Mouse (Mus musculus) intestine, embryonic 14.5 days (tissue): ENCODE results near the gene Akap17b. TPM values are rescaled to one million over a fixed set of nuclear protein-coding genes. Genes with fewer than 3 reads are reported as not detected.

Experiments used
- ATAC-seq: fragments of 200-750 bp; cut with Nextera tagmentation; replicated peaks from 2 replicates; pipeline ENCODE4 v1.8.0; 2017; ENCODE audit warnings: low read depth, moderate number of reproducible peaks, moderate TSS enrichment, moderate library complexity; ENCODE audit not compliant: low FRiP score, low TSS enrichment
- DNase-seq: peaks from one replicate; pipeline ENCODE4 v3.0.0-alpha.2; 2018; ENCODE audit warnings: low spot score
- H3K27ac ChIP-seq: fragments of 300-500 bp; sonication (generic); 2 replicates; pipeline ENCODE4 v1.5.1; 2014; ENCODE audit warnings: low read depth, mild to moderate bottlenecking, control low read depth
- H3K27me3 ChIP-seq: fragments of 300-500 bp; sonication (generic); replicated peaks from 2 replicates; pipeline ENCODE4 v1.6.1; 2014; ENCODE audit warnings: low read length, control low read depth; ENCODE audit not compliant: control insufficient read depth, insufficient read depth
- H3K36me3 ChIP-seq: fragments of 300-500 bp; sonication (generic); 2 replicates; pipeline ENCODE4 v1.6.1; 2014; ENCODE audit warnings: low read length, control low read depth; ENCODE audit not compliant: control insufficient read depth, insufficient read depth
- H3K4me1 ChIP-seq: fragments of 300-500 bp; sonication (generic); replicated peaks from 2 replicates; pipeline ENCODE4 v1.6.1; 2014; ENCODE audit warnings: low read length, control low read depth, mixed read lengths; ENCODE audit not compliant: control insufficient read depth, insufficient read depth
- H3K4me2 ChIP-seq: fragments of 300-500 bp; sonication (generic); 2 replicates; pipeline ENCODE4 v1.6.1; 2014; ENCODE audit warnings: low read length
- H3K4me3 ChIP-seq: fragments of 300-500 bp; sonication (generic); 2 replicates; pipeline ENCODE4 v1.5.1; 2014; ENCODE audit warnings: low read depth, low read length, control low read depth, mixed read lengths
- H3K9ac ChIP-seq: fragments of 300-500 bp; sonication (generic); 2 replicates; pipeline ENCODE4 v1.6.1; 2014; ENCODE audit warnings: mild to moderate bottlenecking, low read length
- H3K9me3 ChIP-seq: fragments of 300-500 bp; sonication (generic); 2 replicates; pipeline ENCODE4 v1.6.1; 2016; ENCODE audit warnings: low read length, control low read depth; ENCODE audit not compliant: control insufficient read depth
- WGBS: fragments of 180-500 bp; shearing (Covaris S2); extraction: QIAGEN DNeasy Blood & Tissue Kit; methylation state at CpG from one replicate; pipeline ENCODE4 v1.1.7; 2014; 5-methylcytosine and 5-hydroxymethylcytosine counted together
- polyA plus RNA-seq: library from polyadenylated mRNA; unstranded; fragments of >200 nt; fragmentation: Nextera tagmentation; extraction: Ambion mirVana; gene quantifications from 2 replicates; pipeline ENCODE4 v1.2.1, GENCODE M21; 2014

Gene Akap17b
- polyA plus RNA-seq, 1 experiment from 2014 or later, result 3.2 TPM

DNA sequence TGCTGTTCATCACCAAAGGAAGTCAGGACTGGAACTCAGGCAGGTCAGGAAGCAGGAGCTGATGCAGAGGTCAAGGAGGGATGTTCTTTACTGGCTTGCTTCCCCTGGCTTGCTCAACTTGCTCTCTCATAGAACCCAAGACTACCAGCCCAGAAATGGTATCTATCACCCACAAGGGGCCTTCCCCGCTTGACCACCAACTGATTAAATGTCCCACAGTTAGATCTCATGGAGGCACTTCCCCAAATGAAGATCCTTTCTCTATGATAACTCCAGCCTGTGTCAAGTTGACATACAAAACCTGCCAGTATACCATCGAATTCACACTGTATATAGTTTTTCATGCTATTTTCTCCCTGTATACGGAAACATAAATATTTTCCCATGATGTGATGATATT, 49.9 kb downstream of the Akap17b start:
- no peaks in the 10 kb centered on the region for H3K4me1 ChIP-seq
- H3K9me3 ChIP-seq, result no peaks in the 10 kb centered on the region
- H3K27me3 ChIP-seq, result no peaks in the 10 kb centered on the region
- no peak for DNase-seq
- no peaks in the 10 kb centered on the region for H3K36me3 ChIP-seq
- no peak for ATAC-seq
- WGBS, result 84% methylated on average over 3 of the region's 3 CpGs
- H3K4me3 ChIP-seq, result no peak overlapping the region
- no peak overlapping the region for H3K27ac ChIP-seq
- H3K4me2 ChIP-seq, result no peak overlapping the region
- H3K9ac ChIP-seq, result no peak overlapping the region

DNA sequence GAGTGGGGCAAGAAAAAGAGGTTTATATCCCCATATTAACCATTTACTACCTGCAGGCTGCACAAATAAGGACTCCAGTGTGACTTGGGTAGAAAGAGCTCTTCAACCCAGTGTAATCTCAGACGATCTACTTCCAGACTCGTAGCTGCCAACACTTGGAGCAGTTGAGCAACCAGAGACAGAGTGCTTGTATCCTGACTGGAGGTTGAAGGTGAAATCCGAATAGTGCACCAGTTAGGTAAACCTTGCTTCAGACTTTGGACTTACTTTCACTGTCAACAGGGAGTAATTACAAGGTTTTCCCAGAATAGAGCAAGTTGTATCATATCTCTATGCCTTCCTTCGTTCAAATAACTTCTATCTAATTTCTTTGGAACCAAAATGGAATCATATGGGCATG, 53.7 kb downstream of the Akap17b start:
- H3K27me3 ChIP-seq, result no peaks in the 10 kb centered on the region
- no peaks in the 10 kb centered on the region for H3K36me3 ChIP-seq
- no peak overlapping the region for H3K4me3 ChIP-seq
- H3K4me2 ChIP-seq, result no peak overlapping the region
- 72% methylated on average over 4 of the region's 4 CpGs for WGBS
- DNase-seq (no peak), ATAC-seq (no peak)
- no peaks in the 10 kb centered on the region for H3K9me3 ChIP-seq
- no peak overlapping the region for H3K27ac ChIP-seq
- no peak overlapping the region for H3K9ac ChIP-seq
- no peaks in the 10 kb centered on the region for H3K4me1 ChIP-seq

DNA sequence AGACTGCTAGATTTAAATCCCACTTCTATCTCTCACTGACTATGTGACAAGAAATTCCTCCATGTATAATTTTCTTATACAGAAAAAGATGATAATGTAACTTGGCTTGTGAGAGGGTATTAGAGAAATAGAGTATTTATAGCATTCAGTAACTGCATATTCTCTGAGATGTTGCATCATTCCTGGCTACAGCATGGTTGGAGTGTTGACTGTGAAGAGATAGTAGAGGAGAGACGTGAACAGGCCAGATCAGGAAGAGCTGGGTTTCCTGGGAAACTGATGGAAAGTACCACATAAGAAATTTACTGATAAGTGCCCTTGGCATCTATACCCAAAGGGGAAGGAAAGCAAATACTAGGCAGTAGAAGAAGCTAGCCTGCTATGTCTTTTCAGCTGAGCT, 54.1 kb downstream of the Akap17b start:
- WGBS, result 58% methylated on average over 1 of the region's 1 CpGs
- H3K4me1 ChIP-seq, result no peaks in the 10 kb centered on the region
- no peak overlapping the region for H3K4me2 ChIP-seq
- no peak overlapping the region for H3K4me3 ChIP-seq
- DNase-seq (no peak), ATAC-seq (no peak)
- no peaks in the 10 kb centered on the region for H3K9me3 ChIP-seq
- no peak overlapping the region for H3K27ac ChIP-seq
- no peaks in the 10 kb centered on the region for H3K27me3 ChIP-seq
- no peak overlapping the region for H3K9ac ChIP-seq
- no peaks in the 10 kb centered on the region for H3K36me3 ChIP-seq

DNA sequence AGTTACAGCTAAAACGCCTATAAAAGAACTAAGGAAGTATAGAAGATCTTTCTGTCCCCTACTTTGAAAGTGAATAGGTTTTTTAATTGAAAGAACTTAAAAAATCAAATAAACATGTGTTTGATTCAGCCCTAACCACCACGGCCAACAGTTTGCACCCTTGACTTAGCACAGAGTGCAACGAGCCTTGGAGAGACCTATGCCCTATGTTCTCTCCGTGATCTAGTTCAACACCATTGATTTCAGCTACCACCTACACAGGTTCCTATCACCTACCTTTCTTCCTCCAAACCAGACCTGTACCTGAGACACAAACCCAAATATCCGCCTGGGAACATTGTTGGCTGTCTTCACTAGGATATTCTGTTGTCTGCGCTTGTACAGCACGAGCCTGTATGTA, 54.9 kb downstream of the Akap17b start:
- H3K9ac ChIP-seq, result no peak overlapping the region
- H3K4me2 ChIP-seq, result no peak overlapping the region
- no peaks in the 10 kb centered on the region for H3K4me1 ChIP-seq
- H3K27me3 ChIP-seq, result no peaks in the 10 kb centered on the region
- H3K36me3 ChIP-seq, result no peaks in the 10 kb centered on the region
- no peak overlapping the region for H3K4me3 ChIP-seq
- ATAC-seq (no peak), DNase-seq (no peak)
- H3K27ac ChIP-seq, result no peak overlapping the region
- WGBS, result 83% methylated on average over 7 of the region's 7 CpGs
- H3K9me3 ChIP-seq, result no peaks in the 10 kb centered on the region

DNA sequence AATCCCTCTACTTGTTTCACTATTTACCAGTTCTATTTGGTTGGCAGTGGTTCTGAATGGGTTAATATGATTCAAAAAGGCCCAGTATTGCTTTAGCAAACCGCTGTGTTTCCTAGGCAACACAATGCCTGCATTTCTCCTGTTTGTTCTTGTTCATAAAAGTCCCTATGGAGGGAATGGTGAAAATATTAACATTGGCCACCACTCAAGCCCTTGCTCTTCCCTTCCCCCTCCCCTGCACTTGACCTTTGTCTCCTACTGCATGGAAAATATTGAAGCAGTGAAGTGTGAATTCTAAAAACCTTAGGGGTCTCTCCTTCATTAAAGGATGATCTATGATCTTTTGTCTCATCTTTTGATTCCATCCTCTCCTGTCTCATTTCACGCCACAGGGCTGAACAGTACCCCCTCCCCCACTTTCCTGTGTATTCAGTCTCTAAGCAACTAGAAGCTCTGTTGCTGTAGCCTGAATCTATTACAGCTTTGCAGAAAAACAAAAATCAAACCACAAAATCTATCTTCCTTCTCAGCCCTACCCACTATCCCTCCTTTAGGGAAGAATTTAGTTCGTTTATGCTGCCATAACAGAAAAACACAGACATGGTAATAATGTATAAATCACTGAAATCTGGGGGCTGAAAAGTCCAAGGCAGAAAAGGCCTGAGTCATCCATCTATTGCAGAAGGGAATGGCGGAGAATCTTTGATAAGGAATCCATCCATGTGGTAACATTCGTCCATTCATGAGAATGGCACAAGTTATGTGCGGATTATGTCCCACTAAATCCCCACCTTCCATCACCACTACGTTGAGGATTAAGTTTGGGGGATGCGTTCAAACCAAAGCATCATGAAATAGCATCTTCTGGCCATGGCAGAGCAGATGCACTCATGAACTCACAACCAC, 57.6 kb downstream of the Akap17b start:
- no peak overlapping the region for H3K27ac ChIP-seq
- H3K4me1 ChIP-seq, result no peaks in the 10 kb centered on the region
- DNase-seq (no peak), ATAC-seq (no peak)
- H3K9ac ChIP-seq, result no peak overlapping the region
- 63% methylated on average over 8 of the region's 8 CpGs for WGBS
- H3K27me3 ChIP-seq, result no peaks in the 10 kb centered on the region
- H3K9me3 ChIP-seq, result no peaks in the 10 kb centered on the region
- no peak overlapping the region for H3K4me2 ChIP-seq
- H3K36me3 ChIP-seq, result no peaks in the 10 kb centered on the region
- no peak overlapping the region for H3K4me3 ChIP-seq

DNA sequence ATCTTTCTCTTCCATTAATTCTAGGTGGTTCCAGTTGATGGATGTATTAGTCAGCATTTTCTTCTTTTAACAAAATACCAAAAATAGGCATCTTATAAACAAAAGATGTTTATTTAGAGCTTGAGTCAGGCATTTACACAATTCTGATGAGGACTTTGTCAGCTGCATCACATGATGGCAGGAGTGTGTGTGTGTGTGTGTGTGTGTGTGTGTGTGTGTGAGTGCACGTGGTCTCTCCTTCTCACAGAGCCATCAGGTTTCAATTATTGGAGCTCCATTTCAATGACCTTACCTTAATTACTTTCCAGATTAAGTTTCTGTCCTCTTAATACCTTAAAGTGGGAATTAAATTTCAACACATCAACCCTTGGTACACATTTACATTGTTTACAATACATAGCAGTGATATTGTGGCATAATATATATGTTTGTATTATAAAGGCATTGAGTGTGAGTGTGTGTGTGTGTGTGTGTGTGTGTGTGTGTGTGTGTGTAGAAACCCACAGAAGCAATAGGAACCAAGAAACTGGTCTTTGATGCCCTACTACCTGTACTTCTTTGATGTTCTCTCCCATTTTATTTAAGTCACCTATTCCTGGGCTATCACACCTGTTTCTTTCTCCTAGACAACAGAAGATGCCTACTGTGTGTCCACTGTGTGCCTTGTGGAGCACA, 58.4 kb downstream of the Akap17b start:
- no peak overlapping the region for H3K27ac ChIP-seq
- ATAC-seq, result no peak
- no peak overlapping the region for H3K4me3 ChIP-seq
- no peaks in the 10 kb centered on the region for H3K4me1 ChIP-seq
- no peaks in the 10 kb centered on the region for H3K27me3 ChIP-seq
- no peaks in the 10 kb centered on the region for H3K36me3 ChIP-seq
- H3K9me3 ChIP-seq, result no peaks in the 10 kb centered on the region
- H3K9ac ChIP-seq, result no peak overlapping the region
- WGBS, result 68% methylated on average over 1 of the region's 1 CpGs
- DNase-seq, result no peak
- no peak overlapping the region for H3K4me2 ChIP-seq

DNA sequence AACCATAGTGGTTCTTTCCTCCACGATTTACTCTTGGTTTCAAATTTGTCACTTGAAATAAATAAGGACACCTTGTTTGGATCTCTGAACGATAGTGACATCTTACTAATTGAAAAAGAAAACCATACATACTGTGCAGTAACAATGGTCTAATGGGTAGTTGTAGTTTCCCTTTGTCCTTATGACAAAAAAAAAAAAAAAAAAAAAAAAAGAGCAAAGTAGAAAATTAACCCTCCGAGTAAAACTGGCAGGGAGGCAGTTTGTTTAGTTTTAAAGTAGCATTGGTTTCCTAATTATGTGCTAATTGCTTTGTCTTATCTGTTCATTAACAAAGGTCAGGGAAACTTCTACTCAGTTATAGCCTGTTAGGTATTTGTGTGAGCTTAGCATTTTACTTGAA, 83.1 kb downstream of the Akap17b start:
- Histone ChIP-seq H3K4me1 (no peaks in the 10 kb centered on the region), H3K27me3 (no peaks in the 10 kb centered on the region), H3K4me3 (no peak overlapping the region), H3K9ac (no peak overlapping the region), H3K4me2 (no peak overlapping the region), H3K36me3 (no peaks in the 10 kb centered on the region), H3K27ac (no peak overlapping the region), H3K9me3 (no peaks in the 10 kb centered on the region)
- 30% methylated on average over 3 of the region's 3 CpGs for WGBS
- DNase-seq (no peak), ATAC-seq (no peak)

DNA sequence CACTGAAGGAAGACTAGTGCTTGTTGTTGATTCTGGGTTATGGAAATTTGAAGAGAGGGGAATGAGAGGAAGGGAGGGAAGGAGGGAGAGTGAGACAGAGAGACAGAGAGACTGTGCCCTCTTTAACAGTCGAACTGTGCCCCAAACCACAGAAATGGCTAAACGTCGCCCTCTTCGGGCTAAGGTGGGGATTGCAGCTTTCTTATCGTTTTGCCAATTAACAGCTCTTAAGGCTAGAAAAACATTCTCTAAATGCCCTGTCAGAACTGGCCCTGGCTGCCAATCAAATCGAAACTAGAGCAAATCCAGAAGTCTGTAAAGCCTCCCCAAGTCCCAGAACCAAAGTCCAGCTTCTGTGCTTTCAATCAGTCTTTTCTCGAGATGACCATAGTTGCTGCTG, 83.5 kb downstream of the Akap17b start:
- Histone ChIP-seq H3K9me3 (no peaks in the 10 kb centered on the region), H3K4me3 (no peak overlapping the region), H3K36me3 (no peaks in the 10 kb centered on the region), H3K4me1 (no peaks in the 10 kb centered on the region), H3K27ac (no peak overlapping the region), H3K27me3 (no peaks in the 10 kb centered on the region), H3K4me2 (no peak overlapping the region), H3K9ac (no peak overlapping the region)
- 14% methylated on average over 7 of the region's 7 CpGs for WGBS
- no peak for ATAC-seq
- DNase-seq, result peak; percentile 88

DNA sequence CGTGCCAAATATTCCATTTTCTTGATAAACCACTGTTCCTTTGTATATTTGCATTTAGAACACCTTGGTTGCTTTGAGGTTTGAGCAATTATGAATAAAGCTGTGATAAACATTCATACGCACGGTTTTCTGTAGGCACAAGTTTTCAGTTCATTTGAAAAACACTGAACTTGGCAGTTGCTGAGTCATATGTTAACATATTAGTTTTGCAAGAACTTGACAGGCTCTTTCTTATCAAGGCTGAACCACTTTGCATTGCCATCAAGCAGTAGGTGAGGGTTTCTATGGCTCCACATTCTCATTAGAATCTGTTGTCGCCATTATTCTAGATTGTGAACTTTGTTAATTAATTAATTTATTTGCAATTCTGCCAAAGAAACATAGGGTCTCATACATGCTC, 85.0 kb downstream of the Akap17b start:
- no peak for ATAC-seq
- no peak overlapping the region for H3K9ac ChIP-seq
- no peak overlapping the region for H3K4me2 ChIP-seq
- WGBS, result 78% methylated on average over 4 of the region's 4 CpGs
- H3K27me3 ChIP-seq, result no peaks in the 10 kb centered on the region
- H3K27ac ChIP-seq, result no peak overlapping the region
- no peak overlapping the region for H3K4me3 ChIP-seq
- no peaks in the 10 kb centered on the region for H3K4me1 ChIP-seq
- no peaks in the 10 kb centered on the region for H3K36me3 ChIP-seq
- no peak for DNase-seq
- no peaks in the 10 kb centered on the region for H3K9me3 ChIP-seq
